In the genomic region with DNA sequence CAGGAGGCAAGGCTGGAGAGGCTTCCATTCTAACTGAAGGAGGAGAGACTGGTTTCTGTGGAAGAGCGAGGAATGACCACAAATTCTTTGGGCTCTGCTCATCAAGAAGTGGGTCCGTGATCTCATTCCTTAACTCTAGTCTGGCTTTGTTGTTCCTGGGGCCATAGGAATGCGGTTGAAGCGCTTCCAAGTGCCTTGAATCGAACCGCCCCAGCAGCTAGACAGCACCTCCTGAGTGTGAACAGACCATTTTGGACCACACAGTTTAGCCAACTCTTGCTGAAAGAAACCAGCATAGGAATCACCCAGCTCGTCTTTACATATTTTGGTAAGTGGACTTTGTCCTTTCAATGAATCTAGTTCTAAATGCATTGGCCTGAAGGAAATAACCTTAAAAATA, we compare ENCODE assay signal across 8 mouse cellular contexts. TPM values are rescaled to one million over a fixed set of nuclear protein-coding genes. Genes with fewer than 3 reads are reported as not detected.
DNase-seq lines count a peak whose midpoint lies in the region; ATAC-seq and TF ChIP-seq lines count a peak whose summit lies in the region.

Gene Lipt1 (plus strand): TSS at position 35 of the 400 bp plus-strand sequence.

- H3K27me3 ChIP-seq in limb, embryonic 14.5 days (ENCODE audit: control insufficient read depth, insufficient read depth, low read length) = 0 out of 2 replicates have a peak, but pooled peaks cover 5% of the 10 kb centered on the region
- peaks cover 6% of the 10 kb centered on the region; the same call in 1 of the 2 replicates for H3K27me3 ChIP-seq in midbrain, embryonic 16.5 days (ENCODE audit: control insufficient read depth, insufficient read depth, low read depth, low read length)

- peak within 1 kb of the TSS; percentile 76 for H3K4me3 ChIP-seq in bone marrow, adult 2 months (replicated peaks; ENCODE audit: control insufficient read depth, low read depth, low read length)
- peak within 1 kb of the TSS; percentile 51 for H3K4me3 ChIP-seq in limb, embryonic 14.5 days (replicated peaks; ENCODE audit: low read length)
- H3K4me3 ChIP-seq in midbrain, embryonic 16.5 days (ENCODE audit: low read depth, low read length) = peak within 1 kb of the TSS; percentile 52

- peaks cover 3% of the 10 kb centered on the region for H3K4me1 ChIP-seq in bone marrow, adult 2 months (ENCODE audit: control insufficient read depth, insufficient read depth, low read length)
- H3K4me1 ChIP-seq in limb, embryonic 14.5 days (ENCODE audit: control insufficient read depth, insufficient read depth, low read length) = peaks cover 4% of the 10 kb centered on the region; the same call in 1 of the 2 replicates
- H3K4me1 ChIP-seq in midbrain, embryonic 16.5 days (ENCODE audit: control insufficient read depth, insufficient read depth, low read length) = peaks cover 12% of the 10 kb centered on the region

- peak within 1 kb of the TSS; percentile 41; the same call in 1 of the 2 replicates for H3K27ac ChIP-seq in bone marrow, adult 2 months (ENCODE audit: control insufficient read depth, insufficient read depth, low read depth, low read length, poor library complexity)
- H3K27ac ChIP-seq in limb, embryonic 14.5 days (replicated peaks; ENCODE audit: low read depth, low read length) = peak within 1 kb of the TSS; percentile 71
- peak within 1 kb of the TSS; percentile 75 for H3K27ac ChIP-seq in midbrain, embryonic 16.5 days (ENCODE audit: low read length)

- H3K4me2 ChIP-seq in limb, embryonic 14.5 days (replicated peaks; ENCODE audit: low read depth, low read length, severe bottlenecking) = peak within 1 kb of the TSS; percentile 56
- peak within 1 kb of the TSS; percentile 78 for H3K4me2 ChIP-seq in midbrain, embryonic 16.5 days (ENCODE audit: low read length)

- no peaks in the 10 kb centered on the region for H3K9me3 ChIP-seq in limb, embryonic 14.5 days (ENCODE audit: control insufficient read depth, low read length)
- H3K9me3 ChIP-seq in midbrain, embryonic 16.5 days (replicated peaks; ENCODE audit: control insufficient read depth, low read length, poor library complexity, severe bottlenecking) = peaks cover 7% of the 10 kb centered on the region; the same call in 1 of the 2 replicates

- TF ChIP-seq CTCF in bone marrow, adult 2 months (IDR thresholded peaks at IDR 0.05; ENCODE audit: control insufficient read depth, insufficient read depth, low read length) = no peak

- 25% methylated on average over 7 of the region's 7 CpGs for WGBS in bone marrow, adult 2 months
- 7% methylated on average over 7 of the region's 7 CpGs for WGBS in limb, embryonic 14.5 days
- WGBS in midbrain, embryonic 16.5 days = 8% methylated on average over 7 of the region's 7 CpGs

- peaks cover 20% of the 10 kb centered on the region for H3K36me3 ChIP-seq in limb, embryonic 14.5 days (ENCODE audit: control insufficient read depth, insufficient read depth, low read length)
- peaks cover 12% of the 10 kb centered on the region for H3K36me3 ChIP-seq in midbrain, embryonic 16.5 days (ENCODE audit: control insufficient read depth, insufficient read depth, low read length)

- peak within 1 kb of the TSS; percentile 43 for H3K9ac ChIP-seq in limb, embryonic 14.5 days (ENCODE audit: low read depth, low read length, severe bottlenecking)
- peak within 1 kb of the TSS; percentile 63 for H3K9ac ChIP-seq in midbrain, embryonic 16.5 days (ENCODE audit: low read depth, low read length)

- DNase-seq in right cerebral cortex, adult 2 months (ENCODE audit: low spot score in 2 of 2) = peak; percentile 27 to 46
- DNase-seq in right cerebral cortex, postnatal 25 days = no peak
- no peak for DNase-seq in heart, adult 8-10 months (ENCODE audit: low spot score)
- peak; percentile 55 for DNase-seq in limb, embryonic 14.5 days (ENCODE audit: low spot score)
- DNase-seq in frontal cortex, adult 2 months (ENCODE audit: extremely low spot score in 1 of 2, low spot score in 1 of 2) = no peak
- no peak for DNase-seq in right cerebral cortex, postnatal 4 days

- peak; percentile 70 for ATAC-seq in limb, embryonic 14.5 days (ENCODE audit: low FRiP score, low read depth)
- peak; percentile 61 for ATAC-seq in midbrain, embryonic 16.5 days

- TF ChIP-seq POLR2A in bone marrow, adult 2 months (IDR thresholded peaks at IDR 0.05; ENCODE audit: borderline replicate concordance, control insufficient read depth, low read depth, low read length) = no peak
- no peak for TF ChIP-seq POLR2A in limb, embryonic 14.5 days (IDR thresholded peaks at IDR 0.05; ENCODE audit: borderline replicate concordance, extremely low read depth, insufficient read depth, insufficient read length)

RNA-seq across cellular contexts. Expression of gene Lipt1, which starts in this region (rescaled TPM):
- 4.0 TPM in 1 of 2 replicates, not detected in the other for polyA plus RNA-seq in bone marrow, adult 2 months (2011; ENCODE audit: insufficient read depth, insufficient read length, low replicate concordance, missing spikeins)
- 10 to 100 TPM; 12.8 to 16.5 (median 13.7) TPM for total RNA-seq in heart, adult 8-10 months (2022)
- 4.8 and 6.4 TPM in 2 replicates for polyA plus RNA-seq in limb, embryonic 14.5 days (2012; rRNA removed)
- polyA plus RNA-seq in limb, embryonic 14.5 days (2014; fragmentation: Nextera tagmentation; extraction: Ambion mirVana) = 8.8 and 9.5 TPM in 2 replicates
- 8.6 and 8.8 TPM in 2 replicates for polyA plus RNA-seq in midbrain, embryonic 16.5 days (2015; fragmentation: Nextera tagmentation; extraction: Ambion mirVana)
- polyA plus RNA-seq in frontal cortex, adult 2 months (2012; rRNA removed) = 7.6 and 8.6 TPM in 2 replicates

Comparison
In these comparisons a context has a peak if more than half of its experiments do, and no peak if none do; other contexts are left out.
1. DNase-seq: peak in right cerebral cortex, adult 2 months (2 of 2) and limb, embryonic 14.5 days (single experiment); none in right cerebral cortex, postnatal 25 days (single experiment), heart, adult 8-10 months (single experiment), frontal cortex, adult 2 months (0 of 2) and right cerebral cortex, postnatal 4 days (single experiment).
2. Peak in every context shown above with its lines, with median percentiles within 50 percentile points of each other: H3K27ac ChIP-seq and H3K4me3 ChIP-seq.